Mouse (Mus musculus) lung, adult 2 months (tissue): ENCODE data around the gene C1qtnf7.

Experiments used
- CTCF ChIP-seq: fragments of 200-500 bp; IDR thresholded peaks from 2 replicates; pipeline ENCODE4 v1.5.1; 2011; ENCODE audit warnings: mild to moderate bottlenecking, low read length, control low read depth; ENCODE audit not compliant: insufficient read depth
- POLR2A ChIP-seq: fragments of 200-500 bp; IDR thresholded peaks from 2 replicates; pipeline ENCODE4 v1.6.1; 2011; ENCODE audit warnings: low read depth, mild to moderate bottlenecking, control low read depth, low read length, borderline replicate concordance; ENCODE audit errors: extremely low read depth

- TF ChIP-seq CTCF (no peak), POLR2A (no peak)
These were observed 34.6 kb upstream of the C1qtnf7 start for GRCm38 (mm10) chr5:43480786-43481185.
